Mouse (Mus musculus) embryo, embryonic 10 days (tissue): ENCODE measurements around the gene Gm4707.
"Not testable (repeated sequence)": the region's sequence is repeated elsewhere in the genome, so short reads cannot be mapped to it uniquely, and the experiment has no call there.

Source experiments
- DNase-seq: peaks from one replicate; pipeline ENCODE4 v3.0.0-alpha.2; 2015; ENCODE audit warnings: low spot score

Gm4707 gene

GRCm38 (mm10) chr17:71444126-71444525 is 15.6 kb downstream of the Gm4707 start:
- no peak for DNase-seq

GRCm38 (mm10) chr17:71443273-71443672 is 16.4 kb downstream of the Gm4707 start:
- DNase-seq, result no peak

DNA sequence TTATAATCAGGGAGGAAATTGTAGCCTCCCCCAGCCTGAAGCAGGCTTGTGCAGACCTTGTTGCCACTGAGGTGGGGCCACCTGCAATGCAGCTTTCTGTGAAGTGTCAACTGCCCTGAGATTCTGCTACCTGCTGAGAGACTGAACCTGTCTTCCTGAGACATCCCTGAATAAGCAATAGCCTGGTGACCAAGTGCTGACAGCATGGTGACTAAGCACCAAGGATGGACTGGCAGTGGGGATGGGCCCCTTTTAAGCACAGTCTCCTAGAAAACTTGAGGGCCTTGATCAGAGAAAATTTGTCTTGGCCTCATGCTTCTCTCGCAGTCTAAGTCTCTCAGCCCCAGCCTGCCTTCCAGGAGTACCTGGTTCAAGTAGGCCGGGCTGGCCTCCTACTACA is 37.2 kb downstream of the Gm4707 start:
- not testable (repeated sequence) for DNase-seq

- DNase-seq, result not testable (repeated sequence)
Measured at GRCm38 (mm10) chr17:71419448-71419847, 40.3 kb downstream of the Gm4707 start.

- no peak for DNase-seq
Measured at GRCm38 (mm10) chr17:71417008-71417407, 42.7 kb downstream of the Gm4707 start.
